Mouse (Mus musculus): ENCODE measurements around the gene Gm47996. TPM values are rescaled to one million over a fixed set of nuclear protein-coding genes. Genes with fewer than 3 reads are reported as not detected.

The Gm47996 gene
- total RNA-seq, 1 experiment = 0.40 TPM

DNA sequence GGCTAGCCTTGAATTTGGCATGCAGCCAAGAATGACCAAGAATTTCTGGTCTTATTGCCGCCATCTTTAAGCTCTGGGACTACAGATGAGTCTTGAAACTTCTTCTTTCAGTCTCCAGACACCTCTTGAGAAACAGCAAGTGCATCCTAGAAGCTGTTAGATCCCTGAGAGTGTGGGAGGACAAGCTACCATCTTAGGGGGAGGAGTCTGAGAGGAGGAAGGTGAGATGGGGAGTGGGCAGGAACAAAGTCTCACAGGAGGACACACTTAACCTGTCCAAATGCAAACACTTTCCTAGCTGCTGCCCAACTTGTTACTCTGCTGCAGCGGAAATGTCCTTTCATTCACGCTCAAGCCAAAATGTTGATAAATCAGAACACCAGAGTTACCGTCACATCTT is 34.8 kb downstream of the Gm47996 start:
- in situ Hi-C loops (cut with MboI; ENCODE audit: low sequenced_read_pairs in 2 of 2, unreplicated experiment in 2 of 2) = no loop called here
- Histone ChIP-seq H3K27ac (ENCODE audit: insufficient read depth, low read depth, low read length, poor library complexity, severe bottlenecking) (no peak overlapping the region), H3K4me3 (ENCODE audit: insufficient read depth in 1 of 2, low read depth in 1 of 2, low read length in 2 of 2, poor library complexity in 1 of 2, severe bottlenecking in 1 of 2) (0 out of 4 replicates have a peak overlapping the region, but pooled peaks of 1 of the 2 experiments have one; percentile 30), H3K9me3 (ENCODE audit: control insufficient read depth, insufficient read depth, low read depth, low read length) (no peaks in the 10 kb centered on the region), H3K4me1 (ENCODE audit: control insufficient read depth in 2 of 2, insufficient read depth in 2 of 2, low read length in 2 of 2, poor library complexity in 1 of 2) (peaks cover 6 to 7% of the 10 kb centered on the region in 2 experiments; a peak in 1 of 4 replicates), H3K36me3 (ENCODE audit: control insufficient read depth, insufficient read depth, low read length, poor library complexity, severe bottlenecking) (no peaks in the 10 kb centered on the region), H3K9ac (ENCODE audit: insufficient read depth, low read depth, low read length, poor library complexity, severe bottlenecking) (no peak overlapping the region)
- TF ChIP-seq ZNF384 (IDR thresholded peaks at IDR 0.05; ENCODE audit: low read depth, low read length) (no peak), ZC3H11A (IDR thresholded peaks at IDR 0.05; ENCODE audit: borderline replicate concordance, low read depth, low read length) (no peak), MAFK (IDR thresholded peaks at IDR 0.05; ENCODE audit: insufficient read depth, low read depth, low read length) (no peak), CHD2 (IDR thresholded peaks at IDR 0.05; ENCODE audit: low read depth, low read length) (no peak), HCFC1 (IDR thresholded peaks at IDR 0.05; ENCODE audit: borderline replicate concordance, insufficient read depth, low read length) (no peak)
- no peak for DNase-seq (ENCODE audit: low read depth, low spot score)

DNA sequence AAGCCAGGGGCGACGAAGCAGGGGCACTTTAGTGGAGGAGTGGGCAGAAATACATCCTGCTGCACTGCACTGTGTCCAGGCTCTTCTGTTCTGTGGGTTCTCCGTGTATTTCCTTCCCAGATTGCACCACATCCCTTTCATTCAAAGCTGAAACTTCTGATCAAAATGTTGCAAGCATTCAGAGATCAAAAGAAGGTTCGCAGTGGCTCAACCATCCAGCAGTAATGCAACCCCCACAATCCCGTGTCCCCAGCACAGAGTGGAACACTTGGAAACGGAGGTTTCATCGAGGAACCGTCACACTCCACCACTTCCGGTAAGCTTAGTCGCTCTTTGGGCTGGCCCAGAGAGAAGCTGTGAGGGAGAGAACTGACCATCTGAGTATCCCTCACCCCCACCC is 35.2 kb downstream of the Gm47996 start:
- Histone ChIP-seq H3K4me3 (ENCODE audit: insufficient read depth in 1 of 2, low read depth in 1 of 2, low read length in 2 of 2, poor library complexity in 1 of 2, severe bottlenecking in 1 of 2) (peak overlapping the region in 1 of 2 experiments; percentile 30; a peak in 1 of 4 replicates), H3K36me3 (ENCODE audit: control insufficient read depth, insufficient read depth, low read length, poor library complexity, severe bottlenecking) (no peaks in the 10 kb centered on the region), H3K9me3 (ENCODE audit: control insufficient read depth, insufficient read depth, low read depth, low read length) (no peaks in the 10 kb centered on the region), H3K9ac (ENCODE audit: insufficient read depth, low read depth, low read length, poor library complexity, severe bottlenecking) (no peak overlapping the region), H3K27ac (ENCODE audit: insufficient read depth, low read depth, low read length, poor library complexity, severe bottlenecking) (no peak overlapping the region), H3K4me1 (ENCODE audit: control insufficient read depth in 2 of 2, insufficient read depth in 2 of 2, low read length in 2 of 2, poor library complexity in 1 of 2) (peaks cover 6 to 7% of the 10 kb centered on the region in 2 experiments; a peak in 1 of 4 replicates)
- no peak for DNase-seq (ENCODE audit: low read depth, low spot score)
- no peak for TF ChIP-seq MAFK (IDR thresholded peaks at IDR 0.05; ENCODE audit: insufficient read depth, low read depth, low read length)
- no peak for TF ChIP-seq CHD2 (IDR thresholded peaks at IDR 0.05; ENCODE audit: low read depth, low read length)
- TF ChIP-seq ZC3H11A (IDR thresholded peaks at IDR 0.05; ENCODE audit: borderline replicate concordance, low read depth, low read length) = no peak
- TF ChIP-seq ZNF384 (IDR thresholded peaks at IDR 0.05; ENCODE audit: low read depth, low read length) = no peak
- TF ChIP-seq HCFC1 (IDR thresholded peaks at IDR 0.05; ENCODE audit: borderline replicate concordance, insufficient read depth, low read length) = no peak
- in situ Hi-C loops (cut with MboI; ENCODE audit: low sequenced_read_pairs in 2 of 2, unreplicated experiment in 2 of 2) = no loop called here

DNA sequence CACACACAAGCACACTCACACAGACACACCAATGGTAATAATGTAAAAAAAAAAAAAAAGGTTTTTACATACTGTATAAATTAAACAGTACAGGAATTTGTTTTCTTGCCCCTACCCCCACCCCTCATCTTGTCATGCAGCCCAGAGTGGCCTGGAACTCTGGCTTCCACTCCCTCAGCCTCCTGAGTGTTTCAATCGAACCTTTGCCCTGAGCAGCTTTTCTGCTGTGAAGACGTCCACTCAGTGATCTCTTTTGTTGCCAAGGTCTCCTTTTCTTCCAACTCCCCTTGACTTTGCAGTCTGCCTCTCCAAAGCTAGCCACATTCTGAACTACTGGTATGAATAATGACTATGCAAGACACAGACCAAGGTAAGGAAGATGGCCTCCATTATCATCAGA is 35.9 kb downstream of the Gm47996 start:
- no peak overlapping the region for H3K4me3 ChIP-seq (ENCODE audit: insufficient read depth in 1 of 2, low read depth in 1 of 2, low read length in 2 of 2, poor library complexity in 1 of 2, severe bottlenecking in 1 of 2)
- peaks cover 8 to 10% of the 10 kb centered on the region in 2 experiments; a peak in 2 of 4 replicates for H3K4me1 ChIP-seq (ENCODE audit: control insufficient read depth in 2 of 2, insufficient read depth in 2 of 2, low read length in 2 of 2, poor library complexity in 1 of 2)
- no peak for TF ChIP-seq CHD2 (IDR thresholded peaks at IDR 0.05; ENCODE audit: low read depth, low read length)
- DNase-seq (ENCODE audit: low read depth, low spot score) = no peak
- no peaks in the 10 kb centered on the region for H3K9me3 ChIP-seq (ENCODE audit: control insufficient read depth, insufficient read depth, low read depth, low read length)
- H3K36me3 ChIP-seq (ENCODE audit: control insufficient read depth, insufficient read depth, low read length, poor library complexity, severe bottlenecking) = no peaks in the 10 kb centered on the region
- H3K9ac ChIP-seq (ENCODE audit: insufficient read depth, low read depth, low read length, poor library complexity, severe bottlenecking) = no peak overlapping the region
- H3K27ac ChIP-seq (ENCODE audit: insufficient read depth, low read depth, low read length, poor library complexity, severe bottlenecking) = no peak overlapping the region
- in situ Hi-C loops (cut with MboI; ENCODE audit: low sequenced_read_pairs in 2 of 2, unreplicated experiment in 2 of 2) = no loop called here

DNA sequence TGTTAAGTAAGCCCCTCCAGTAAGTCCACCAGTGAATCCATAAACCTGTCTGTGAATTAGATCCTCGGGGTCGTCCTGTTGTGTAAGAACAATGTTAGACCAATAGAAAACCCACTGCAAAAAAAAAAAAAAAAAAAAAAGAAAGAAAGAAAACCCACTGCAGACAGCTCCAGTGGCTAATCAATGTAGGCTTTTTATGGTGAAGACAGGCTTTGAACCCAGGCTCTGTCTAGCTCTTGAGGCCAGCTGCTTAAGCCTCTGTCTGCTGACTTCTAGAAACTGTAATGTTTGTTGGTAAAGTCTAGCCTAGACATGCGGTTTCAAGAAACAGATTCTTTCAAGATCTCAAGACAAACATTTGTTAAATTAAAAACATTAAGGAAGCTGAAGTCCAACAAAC is 40.2 kb downstream of the Gm47996 start:
- TF ChIP-seq HCFC1 (IDR thresholded peaks at IDR 0.05; ENCODE audit: borderline replicate concordance, insufficient read depth, low read length) (no peak), CHD2 (IDR thresholded peaks at IDR 0.05; ENCODE audit: low read depth, low read length) (no peak), ZC3H11A (IDR thresholded peaks at IDR 0.05; ENCODE audit: borderline replicate concordance, low read depth, low read length) (no peak), MAFK (IDR thresholded peaks at IDR 0.05; ENCODE audit: insufficient read depth, low read depth, low read length) (no peak), ZNF384 (IDR thresholded peaks at IDR 0.05; ENCODE audit: low read depth, low read length) (0 out of 2 replicates have a peak, but pooled peaks have one; percentile 29)
- peaks cover 7 to 10% of the 10 kb centered on the region in 2 experiments; a peak in 2 of 4 replicates for H3K4me1 ChIP-seq (ENCODE audit: control insufficient read depth in 2 of 2, insufficient read depth in 2 of 2, low read length in 2 of 2, poor library complexity in 1 of 2)
- H3K9me3 ChIP-seq (ENCODE audit: control insufficient read depth, insufficient read depth, low read depth, low read length) = no peaks in the 10 kb centered on the region
- no peak overlapping the region for H3K27ac ChIP-seq (ENCODE audit: insufficient read depth, low read depth, low read length, poor library complexity, severe bottlenecking)
- no peak overlapping the region for H3K4me3 ChIP-seq (ENCODE audit: insufficient read depth in 1 of 2, low read depth in 1 of 2, low read length in 2 of 2, poor library complexity in 1 of 2, severe bottlenecking in 1 of 2)
- H3K36me3 ChIP-seq (ENCODE audit: control insufficient read depth, insufficient read depth, low read length, poor library complexity, severe bottlenecking) = no peaks in the 10 kb centered on the region
- in situ Hi-C loops (cut with MboI; ENCODE audit: low sequenced_read_pairs in 2 of 2, unreplicated experiment in 2 of 2) = no loop called here
- no peak for DNase-seq (ENCODE audit: low read depth, low spot score)
- no peak overlapping the region for H3K9ac ChIP-seq (ENCODE audit: insufficient read depth, low read depth, low read length, poor library complexity, severe bottlenecking)

Data from ES-E14 (cell line).